Comparison of ENCODE assay signal across 8 mouse cellular contexts in the genomic region with DNA sequence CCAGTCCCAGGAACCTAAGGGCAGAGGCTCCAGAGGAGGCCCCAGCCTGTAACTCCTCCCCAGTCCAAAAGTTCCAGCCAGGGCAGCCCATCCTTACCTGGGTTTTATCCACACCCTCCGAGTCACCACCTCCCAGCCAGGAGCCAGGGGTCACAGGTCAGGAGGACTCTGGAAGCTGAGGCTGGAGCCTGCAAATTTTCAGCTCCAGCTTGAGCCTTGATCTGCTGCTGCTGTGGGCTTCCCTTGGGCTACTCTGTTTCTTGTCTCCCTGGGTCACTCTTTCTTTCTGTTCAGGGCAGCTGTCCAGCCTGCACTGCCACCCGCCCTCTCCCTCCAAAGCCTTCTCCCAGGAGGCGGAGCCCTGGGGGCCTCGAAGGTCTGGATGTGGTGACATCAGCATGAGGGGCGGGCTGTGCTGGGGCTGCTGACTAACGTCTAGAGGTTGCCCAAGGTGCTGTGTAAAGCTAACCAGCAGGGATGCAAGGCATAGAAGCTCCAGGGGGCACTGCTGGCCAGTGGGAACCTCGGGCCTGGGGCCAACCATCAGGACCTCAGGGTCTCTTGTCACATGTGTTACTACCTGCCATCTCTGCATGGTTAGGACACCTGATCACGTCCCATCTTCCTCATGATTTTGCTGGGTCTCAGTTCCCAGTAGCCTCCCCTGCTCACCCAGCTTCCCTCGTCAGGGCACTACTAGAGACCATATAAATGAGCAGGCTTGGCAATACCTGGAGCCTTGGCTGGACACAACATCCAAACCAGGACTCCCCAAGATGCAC. TPM values are rescaled to one million over a fixed set of nuclear protein-coding genes. Genes with fewer than 3 reads are reported as not detected.
DNase-seq lines count a peak whose midpoint lies in the region; ATAC-seq lines count a peak whose summit lies in the region.

TSS of gene Myo7a (minus strand) at position 346 of the 782 bp plus-strand sequence.

- peak; percentile 18; the same call in 1 of the 2 replicates for ATAC-seq in forebrain, embryonic 14.5 days
- peak; percentile 75 for ATAC-seq in liver, embryonic 15.5 days (ENCODE audit: insufficient read depth)
- peak; percentile 44 for ATAC-seq in stomach, embryonic 15.5 days (ENCODE audit: insufficient read depth, low FRiP score, low read depth)

- H3K9ac ChIP-seq in forebrain, embryonic 14.5 days (ENCODE audit: low read length): 0 out of 2 replicates have a peak within 1 kb of the TSS, but pooled peaks have one; percentile 21
- H3K9ac ChIP-seq in liver, embryonic 15.5 days: no peak within 1 kb of the TSS
- H3K9ac ChIP-seq in stomach, embryonic 15.5 days: no peak within 1 kb of the TSS

- no peak within 1 kb of the TSS for H3K27ac ChIP-seq in forebrain, embryonic 14.5 days (ENCODE audit: low read depth, low read length)
- H3K27ac ChIP-seq in liver, embryonic 15.5 days (replicated peaks): peak within 1 kb of the TSS; percentile 61
- no peak within 1 kb of the TSS for H3K27ac ChIP-seq in stomach, embryonic 15.5 days

- H3K4me2 ChIP-seq in forebrain, embryonic 14.5 days (ENCODE audit: low read length): peak within 1 kb of the TSS; percentile 47
- peak within 1 kb of the TSS; percentile 54 for H3K4me2 ChIP-seq in liver, embryonic 15.5 days
- H3K4me2 ChIP-seq in stomach, embryonic 15.5 days: peak within 1 kb of the TSS; percentile 53

- no peaks in the 10 kb centered on the region for H3K9me3 ChIP-seq in forebrain, embryonic 14.5 days (replicated peaks; ENCODE audit: control insufficient read depth, low read length)
- H3K9me3 ChIP-seq in liver, embryonic 15.5 days (replicated peaks): no peaks in the 10 kb centered on the region
- H3K9me3 ChIP-seq in stomach, embryonic 15.5 days: no peaks in the 10 kb centered on the region

- intact Hi-C loops in heart, postnatal 36 days (cut with DNase I): no loop called here

- WGBS in forebrain, embryonic 14.5 days: 27% methylated on average over 9 of the region's 9 CpGs
- WGBS in liver, embryonic 15.5 days (ENCODE audit: insufficient replicate concordance): 35% methylated on average over 9 of the region's 9 CpGs
- 38% methylated on average over 9 of the region's 9 CpGs for WGBS in stomach, embryonic 15.5 days

- H3K27me3 ChIP-seq in forebrain, embryonic 14.5 days (replicated peaks; ENCODE audit: control insufficient read depth, insufficient read depth, low read length): no peaks in the 10 kb centered on the region
- no peaks in the 10 kb centered on the region for H3K27me3 ChIP-seq in liver, embryonic 15.5 days
- H3K27me3 ChIP-seq in stomach, embryonic 15.5 days (replicated peaks): no peaks in the 10 kb centered on the region

- no peak within 1 kb of the TSS for H3K4me3 ChIP-seq in forebrain, embryonic 14.5 days (ENCODE audit: low read depth, low read length)
- peak within 1 kb of the TSS; percentile 26 for H3K4me3 ChIP-seq in liver, embryonic 15.5 days (replicated peaks)
- H3K4me3 ChIP-seq in stomach, embryonic 15.5 days (replicated peaks): peak within 1 kb of the TSS; percentile 19; the same call in 1 of the 2 replicates

- no peaks in the 10 kb centered on the region for H3K4me1 ChIP-seq in forebrain, embryonic 14.5 days (ENCODE audit: control insufficient read depth, insufficient read depth, low read length)
- peaks cover 34% of the 10 kb centered on the region for H3K4me1 ChIP-seq in liver, embryonic 15.5 days (replicated peaks)
- 0 out of 2 replicates have a peak, but pooled peaks cover 11% of the 10 kb centered on the region for H3K4me1 ChIP-seq in stomach, embryonic 15.5 days

- peak; percentile 94 for DNase-seq in heart, adult 11 months
- no peak for DNase-seq in heart, postnatal 36 days
- peak; percentile 94 to 96 for DNase-seq in adrenal gland, adult (ENCODE audit: inconsistent age in 2 of 2, low spot score in 1 of 2)
- no peak for DNase-seq in forebrain, embryonic 14.5 days (ENCODE audit: low spot score)
- peak; percentile 75 for DNase-seq in kidney, adult 18-20 months
- no peak for DNase-seq in gastrocnemius, postnatal 25 days

- H3K36me3 ChIP-seq in forebrain, embryonic 14.5 days (ENCODE audit: control insufficient read depth, insufficient read depth, low read length): no peaks in the 10 kb centered on the region
- H3K36me3 ChIP-seq in liver, embryonic 15.5 days (replicated peaks): peaks cover 13% of the 10 kb centered on the region
- H3K36me3 ChIP-seq in stomach, embryonic 15.5 days: no peaks in the 10 kb centered on the region

RNA-seq across cellular contexts. Expression of gene Myo7a, which starts in this region (rescaled TPM):
- total RNA-seq in heart, postnatal 36 days (2021): 1 to 10 TPM; 5.3 to 5.8 TPM
- 7.7 and 10.7 TPM in 2 replicates for polyA plus RNA-seq in forebrain, embryonic 14.5 days (2014; fragmentation: Nextera tagmentation; extraction: Ambion mirVana)
- polyA plus RNA-seq in liver, embryonic 15.5 days (2015; fragmentation: Nextera tagmentation; extraction: Ambion mirVana): 8.8 and 9.8 TPM in 2 replicates
- polyA plus RNA-seq in stomach, embryonic 15.5 days (2015; fragmentation: Nextera tagmentation; extraction: Ambion mirVana): 9.3 and 11.4 TPM in 2 replicates
- total RNA-seq in gastrocnemius, postnatal 25 days (2021): 1 to 10 TPM; 2.8 to 3.5 TPM

Comparison
In these comparisons a context has a peak if more than half of its experiments do, and no peak if none do; other contexts are left out.
1. DNase-seq: peak in heart, adult 11 months (single experiment), adrenal gland, adult (2 of 2) and kidney, adult 18-20 months (single experiment); none in heart, postnatal 36 days (0 of 2), forebrain, embryonic 14.5 days (single experiment) and gastrocnemius, postnatal 25 days (single experiment).
2. ATAC-seq: peak in every context shown above with its lines; median percentile 75 in liver, embryonic 15.5 days; 44 in stomach, embryonic 15.5 days; 18 in forebrain, embryonic 14.5 days.
3. Peak in every context shown above with its lines, with median percentiles within 50 percentile points of each other: H3K4me2 ChIP-seq.